Mouse (Mus musculus): ENCODE data around the gene Scarf1.
A peak's percentile ranks its signal among the peaks of the same experiment; 100 is the strongest.

Gene Scarf1

DNA sequence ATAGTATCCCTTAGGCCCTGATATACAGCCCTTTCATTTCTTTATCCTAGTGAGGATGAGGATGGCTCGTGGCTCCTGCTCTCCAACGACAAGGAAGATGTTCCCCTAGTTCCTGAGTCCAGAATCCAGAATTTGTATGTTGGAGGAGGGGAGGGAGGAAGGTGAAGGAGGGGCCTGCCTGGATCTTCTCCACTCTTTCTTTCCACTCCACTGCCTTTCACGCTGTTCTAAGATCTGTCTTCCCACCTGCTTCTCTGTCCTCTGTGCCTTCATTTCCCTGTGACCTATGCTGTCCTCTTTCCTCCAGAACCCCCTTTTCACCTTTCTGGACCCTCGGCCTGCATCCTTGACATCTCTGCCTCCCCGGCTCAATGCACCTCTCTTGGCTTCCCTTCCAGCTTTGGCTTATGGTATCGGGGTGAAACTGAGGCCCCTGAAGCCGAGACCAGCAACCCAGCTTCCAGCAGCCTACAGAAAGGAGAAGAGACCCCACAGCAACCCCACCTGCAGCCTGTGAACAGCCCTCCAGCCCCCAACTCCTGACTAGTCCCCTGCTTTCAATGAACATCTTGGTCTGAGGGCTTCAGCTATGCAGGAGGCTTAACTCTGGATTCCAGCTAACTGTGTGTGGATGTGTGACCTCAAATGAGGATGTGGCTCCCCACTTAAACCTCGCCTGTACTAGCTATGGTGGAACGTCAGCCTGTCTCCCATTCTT lies 880 bp upstream of the Scarf1 start:
- no peak for DNase-seq (ENCODE audit: low read depth)

DNA sequence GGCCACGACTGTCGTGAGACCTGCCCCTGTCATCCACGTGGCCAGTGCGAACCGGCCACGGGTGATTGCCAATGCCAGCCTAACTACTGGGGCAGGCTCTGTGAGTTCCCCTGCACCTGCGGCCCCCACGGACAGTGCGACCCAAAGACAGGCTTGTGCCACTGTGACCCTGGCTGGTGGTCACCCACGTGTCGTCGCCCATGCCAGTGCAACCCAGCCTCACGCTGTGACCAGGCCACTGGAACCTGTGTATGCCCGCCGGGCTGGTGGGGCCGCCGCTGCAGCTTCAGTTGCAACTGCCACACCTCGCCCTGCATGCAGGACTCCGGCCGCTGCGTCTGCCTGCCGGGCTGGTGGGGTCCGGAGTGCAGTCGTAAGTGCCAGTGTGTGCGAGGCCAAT lies 1.8 kb downstream of the Scarf1 start:
- DNase-seq (ENCODE audit: low read depth), result no peak

DNA sequence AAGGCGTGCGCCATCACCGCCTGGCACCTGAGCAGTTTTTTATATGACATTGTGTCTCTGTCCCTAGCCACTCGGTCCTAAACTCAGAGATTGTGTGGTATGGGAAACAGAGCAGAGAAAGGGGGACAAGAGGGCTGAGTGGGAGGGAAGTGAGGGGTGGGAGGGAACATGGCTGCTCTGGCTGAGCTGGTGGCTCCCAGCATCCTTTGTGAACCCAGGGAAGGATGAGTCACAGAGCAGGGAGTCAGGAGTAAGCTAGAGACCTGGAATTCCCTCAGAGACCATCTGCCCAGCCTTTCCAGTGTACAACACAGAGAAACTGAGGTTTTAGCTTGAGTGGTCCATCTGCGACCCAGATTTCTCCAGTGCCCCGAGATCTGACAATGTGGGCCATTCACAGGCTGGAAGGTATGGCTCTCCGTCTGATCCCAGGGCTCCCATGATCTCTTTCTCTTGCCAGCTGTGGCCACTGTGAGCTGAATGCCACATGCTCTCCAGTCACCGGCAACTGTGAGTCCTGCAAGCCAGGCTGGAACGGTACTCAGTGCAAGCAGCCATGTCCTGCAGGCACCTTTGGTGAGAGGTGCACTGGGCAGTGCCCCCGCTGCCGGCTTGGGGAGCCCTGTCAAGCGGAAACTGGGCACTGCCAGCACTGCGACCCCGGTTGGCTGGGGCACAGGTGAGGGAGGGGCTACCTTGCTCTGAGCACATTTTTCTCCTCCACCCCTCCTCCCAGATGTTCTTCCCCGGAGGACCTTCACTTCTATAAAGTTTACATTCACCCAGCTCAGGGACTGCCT lies 6.7 kb downstream of the Scarf1 start:
- peak; percentile 25 for DNase-seq (ENCODE audit: low read depth)

DNA sequence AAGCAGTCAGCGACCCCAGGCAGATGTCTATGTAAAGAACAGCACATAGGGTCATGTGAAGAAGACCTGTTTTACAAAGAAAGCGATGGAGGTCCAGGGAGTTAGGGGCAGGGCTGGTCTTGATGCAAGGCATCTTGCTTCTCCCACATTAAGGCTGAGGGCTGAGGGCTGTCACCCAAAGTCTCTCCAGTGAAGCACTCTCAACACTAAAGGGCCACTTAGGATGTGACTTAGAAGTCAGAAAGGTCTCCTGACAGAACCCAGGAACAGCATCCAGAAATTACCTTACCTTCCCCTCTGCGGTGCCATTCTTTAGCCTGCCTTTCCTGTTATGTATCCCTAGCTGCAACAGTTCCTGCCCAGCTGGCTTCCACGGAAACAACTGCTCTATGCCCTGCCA lies 8.3 kb downstream of the Scarf1 start:
- no peak for DNase-seq (ENCODE audit: low read depth)

DNA sequence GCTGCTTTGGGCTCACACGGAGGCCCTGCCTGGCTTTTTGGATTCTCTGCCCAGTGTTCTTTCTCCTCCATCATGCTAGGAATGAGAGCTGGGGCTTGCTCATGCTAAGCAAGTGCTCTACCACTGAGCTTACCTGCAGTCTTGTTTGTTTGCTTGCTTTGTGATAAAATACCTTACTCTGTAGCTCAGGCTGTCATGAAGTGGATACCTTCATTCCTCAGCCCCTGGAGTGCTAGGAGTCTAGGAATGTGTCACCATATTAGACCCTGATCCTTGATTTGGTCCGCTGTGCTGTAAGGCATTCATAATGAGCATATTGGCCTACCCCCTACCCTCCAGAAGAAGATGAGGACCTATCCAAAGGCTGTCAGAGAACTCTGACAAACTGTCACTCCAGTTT lies 9.5 kb downstream of the Scarf1 start:
- no peak for DNase-seq (ENCODE audit: low read depth)

DNA sequence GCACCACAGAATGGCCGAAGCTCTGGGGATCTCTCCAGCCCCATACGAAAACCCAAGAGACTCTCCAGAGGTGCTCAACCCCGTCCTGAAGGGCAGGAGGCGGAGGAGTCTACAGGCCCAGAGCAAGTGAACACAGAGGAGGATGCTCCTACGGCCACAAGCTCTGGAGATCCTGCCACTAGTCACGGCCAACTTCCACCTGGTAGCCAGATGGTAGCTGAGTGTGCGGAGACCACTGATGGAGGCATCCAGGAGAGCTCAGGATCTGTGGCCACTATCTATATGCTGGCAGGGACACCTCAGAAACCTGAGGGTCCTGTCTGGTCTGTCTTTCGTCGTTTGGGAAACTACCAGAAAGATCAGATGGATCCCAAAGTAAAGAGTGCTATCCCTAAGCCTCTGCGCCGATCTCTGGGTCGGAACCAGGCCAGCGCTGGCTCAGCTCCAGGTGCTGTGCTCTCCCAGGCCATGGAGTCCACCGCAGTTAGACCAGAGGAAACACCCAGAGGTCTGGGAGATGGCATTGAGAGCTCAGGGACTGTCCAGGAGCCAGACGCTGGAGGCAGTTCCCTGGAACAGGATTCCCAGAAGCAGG lies 12.3 kb downstream of the Scarf1 start:
- DNase-seq (ENCODE audit: low read depth), result no peak

DNA sequence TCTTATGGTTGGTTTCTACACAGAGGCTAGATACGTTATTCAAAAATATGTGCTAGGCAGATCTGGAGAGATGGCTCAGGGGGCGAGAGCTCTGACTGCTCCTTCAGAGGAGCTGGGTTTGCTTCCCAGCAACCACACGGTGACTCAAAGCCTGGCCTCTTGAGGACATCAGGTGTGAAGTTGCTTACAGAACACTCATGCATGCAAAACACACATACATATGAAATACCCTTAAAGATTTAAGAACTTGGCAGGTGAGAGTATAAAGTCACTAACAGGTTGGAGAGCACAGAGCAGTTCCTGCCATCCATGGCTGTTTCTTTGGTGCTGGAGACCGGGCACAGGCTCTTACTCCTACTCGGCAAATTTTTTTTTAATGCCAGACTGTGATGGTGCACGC lies 13.6 kb downstream of the Scarf1 start:
- no peak for DNase-seq (ENCODE audit: low read depth)

DNA sequence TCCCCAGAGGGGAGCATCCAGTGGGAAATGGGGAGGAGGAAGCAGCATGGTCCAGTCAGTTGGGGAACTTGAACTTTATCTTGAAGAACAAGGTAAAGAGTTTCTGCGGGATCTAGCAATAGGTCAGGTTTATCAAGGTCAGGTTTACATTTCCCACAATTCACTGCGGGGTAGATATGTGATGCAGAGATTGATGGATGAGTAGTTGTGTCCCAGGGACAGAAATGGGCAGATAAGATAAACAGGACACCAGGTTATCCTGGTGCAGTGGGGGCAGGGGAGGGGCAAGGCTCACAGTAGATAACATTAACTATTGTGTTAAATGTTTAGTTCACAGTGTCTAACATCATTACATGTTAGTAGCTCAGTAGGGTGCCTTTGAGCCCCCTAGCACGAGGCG lies 16.4 kb downstream of the Scarf1 start:
- DNase-seq (ENCODE audit: low read depth), result no peak

DNA sequence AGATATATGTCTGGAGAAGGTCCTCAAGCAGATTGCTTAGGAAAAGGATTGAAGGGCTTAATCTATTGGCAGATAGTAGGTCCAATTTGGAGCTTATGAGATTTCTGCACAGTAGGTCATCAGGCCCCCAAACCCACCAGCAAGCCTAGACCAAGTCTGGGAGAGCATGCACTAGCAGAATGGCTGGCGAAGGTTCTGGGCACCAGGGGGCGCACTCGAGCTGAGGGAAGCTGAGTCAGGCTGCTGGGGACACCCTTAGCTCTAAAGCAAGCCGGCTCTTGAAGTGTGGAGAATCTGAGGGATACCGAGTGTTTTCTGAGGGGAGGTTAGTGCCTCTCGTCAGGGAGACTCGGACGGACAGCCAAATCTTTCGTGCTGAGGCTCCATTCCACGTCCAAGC lies 17.0 kb downstream of the Scarf1 start:
- DNase-seq (ENCODE audit: low read depth), result peak; percentile 93

DNA sequence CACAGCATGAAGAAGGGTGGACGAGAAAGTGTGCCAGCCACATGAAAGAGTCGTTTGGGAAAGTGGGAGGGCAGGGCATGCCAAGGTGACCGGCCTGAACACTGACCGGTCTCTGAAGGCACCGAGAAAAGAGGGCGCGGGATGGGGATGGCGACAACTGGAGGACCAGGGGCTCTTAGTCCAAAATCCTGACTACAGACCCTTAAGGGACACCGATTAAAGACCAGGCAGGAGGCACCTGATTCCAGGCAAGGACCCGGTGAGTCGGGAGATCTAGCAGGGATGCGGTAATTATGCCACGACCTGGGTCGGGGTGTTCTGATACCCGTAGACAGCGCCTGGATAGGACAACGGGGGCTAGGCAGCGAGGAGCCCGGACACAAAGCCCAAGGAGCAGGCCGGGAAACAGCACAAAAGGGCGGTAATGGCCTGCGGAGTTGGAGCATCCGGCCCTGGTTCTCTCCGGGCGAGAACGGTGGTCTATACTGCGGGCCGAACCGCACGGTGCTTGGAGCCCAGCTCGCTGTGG lies 17.6 kb downstream of the Scarf1 start:
- DNase-seq (ENCODE audit: low read depth), result no peak

DNA sequence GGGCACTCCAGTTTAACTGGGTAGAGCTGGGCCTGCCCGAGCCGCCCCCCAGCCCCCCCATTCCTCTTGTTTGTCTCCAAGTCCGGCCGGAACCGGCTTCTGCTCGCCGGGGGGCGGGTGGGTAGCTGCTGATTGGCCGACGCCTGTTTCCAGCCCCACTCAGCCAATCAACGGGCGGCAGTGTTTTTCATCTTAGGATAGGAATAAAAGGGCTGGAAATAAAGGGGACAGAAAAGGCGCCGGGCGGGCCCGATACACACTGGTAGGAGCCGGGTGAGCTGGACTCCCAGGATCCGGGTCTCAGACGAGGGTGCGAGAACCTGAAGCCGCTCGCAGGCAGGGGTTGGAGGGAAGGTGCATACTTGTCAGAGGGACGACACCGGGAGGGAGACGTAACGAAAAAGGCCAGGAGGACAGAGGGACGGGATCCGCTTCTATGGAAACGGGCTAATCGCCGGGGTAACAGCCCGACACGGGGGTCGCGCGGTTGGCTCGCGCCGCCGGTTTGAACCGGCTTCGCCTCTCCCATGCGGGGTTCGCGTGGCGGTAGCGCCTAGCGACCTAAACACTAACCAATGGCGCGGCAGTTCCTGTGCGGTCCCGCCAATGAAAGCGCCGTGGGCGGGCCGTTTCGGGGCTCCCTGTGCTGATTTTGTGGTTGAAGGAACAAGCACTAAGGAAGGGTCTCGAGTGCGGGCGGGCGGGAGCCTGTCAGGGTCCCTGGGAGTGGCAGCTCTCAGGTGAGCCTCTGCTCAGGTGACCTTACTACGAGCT lies 18.3 kb downstream of the Scarf1 start, which contains the start of gene Slc43a2:
TSS of gene Slc43a2 (plus strand) at position 226 of the 774 bp plus-strand sequence.
- peak; percentile 94 for DNase-seq (ENCODE audit: low read depth)

DNA sequence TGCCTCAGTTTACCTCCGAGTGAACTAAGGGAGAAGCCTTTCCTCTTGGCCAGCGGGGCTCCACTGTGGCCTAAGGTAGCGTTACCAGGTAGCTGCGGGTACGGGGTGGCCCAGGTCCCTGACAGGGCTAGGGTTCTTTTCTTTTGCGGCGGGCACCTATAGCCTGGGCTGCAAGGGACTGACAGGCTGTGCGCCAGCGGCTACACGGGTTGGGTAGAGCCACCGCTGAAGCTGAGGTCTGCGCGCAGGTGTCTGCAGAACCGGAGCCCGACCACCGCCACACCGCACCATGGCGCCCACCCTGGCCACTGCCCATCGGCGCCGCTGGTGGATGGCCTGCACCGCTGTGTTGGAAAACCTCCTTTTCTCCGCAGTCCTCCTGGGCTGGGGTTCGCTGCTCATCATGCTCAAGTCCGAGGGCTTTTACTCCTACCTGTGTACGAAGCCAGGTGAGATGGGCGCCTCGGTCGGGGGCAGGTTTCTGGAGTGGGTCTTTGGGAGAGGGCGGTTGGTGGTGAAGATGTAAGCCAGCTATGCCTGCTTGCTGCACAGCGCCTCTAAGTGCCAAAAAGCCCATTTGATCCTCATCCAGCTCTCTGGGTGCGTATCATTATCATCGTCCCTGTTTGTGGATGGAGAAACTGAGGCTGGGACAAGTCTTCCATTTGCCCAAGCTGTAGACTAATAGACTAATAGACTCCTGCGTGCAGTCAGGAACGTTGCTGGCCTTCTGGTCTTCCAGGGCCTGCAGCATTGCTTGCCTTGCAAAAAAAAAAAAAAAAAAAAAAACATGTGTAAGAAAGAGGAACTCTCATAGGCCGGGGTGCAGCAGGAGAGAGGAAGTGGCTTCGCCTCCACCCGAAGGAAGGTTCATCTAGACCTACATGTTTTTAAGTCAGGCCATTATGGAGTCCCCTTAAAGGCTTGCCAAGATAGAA lies 19.3 kb downstream of the Scarf1 start:
- no peak for DNase-seq (ENCODE audit: low read depth)

DNA sequence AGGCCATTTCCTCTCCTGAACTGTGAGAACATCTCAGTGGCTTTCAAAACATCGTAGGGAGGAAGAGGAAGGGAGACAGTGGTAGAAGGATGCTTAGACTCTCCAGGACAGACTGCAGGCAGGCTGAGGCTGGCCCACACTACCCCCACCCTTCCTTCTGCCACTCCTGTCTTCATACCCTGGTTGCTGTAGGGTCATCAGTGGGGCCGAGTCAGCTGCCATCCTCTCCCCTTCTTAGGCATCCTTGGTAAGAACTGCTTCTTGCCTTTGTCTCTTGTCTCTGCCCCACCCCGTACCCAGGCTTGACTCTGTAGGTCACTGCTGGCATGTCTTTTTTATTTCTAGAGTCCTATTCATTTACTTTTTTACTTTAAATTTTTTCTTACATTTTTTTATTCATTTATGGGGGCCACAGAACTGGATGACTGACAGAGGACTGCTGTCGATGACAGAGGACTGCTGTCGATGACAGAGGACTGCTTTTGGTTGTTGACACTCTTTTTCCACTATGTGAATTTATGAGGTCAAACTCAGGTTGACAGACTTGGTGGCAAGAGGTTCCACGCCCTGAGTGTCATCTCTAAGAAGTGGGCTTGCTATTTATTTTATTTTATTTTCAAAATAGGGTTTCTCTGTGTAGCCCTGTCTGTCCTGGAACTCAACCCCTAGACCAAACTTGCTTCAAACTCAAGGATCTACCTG lies 20.1 kb downstream of the Scarf1 start:
- no peak for DNase-seq (ENCODE audit: low read depth)

DNA sequence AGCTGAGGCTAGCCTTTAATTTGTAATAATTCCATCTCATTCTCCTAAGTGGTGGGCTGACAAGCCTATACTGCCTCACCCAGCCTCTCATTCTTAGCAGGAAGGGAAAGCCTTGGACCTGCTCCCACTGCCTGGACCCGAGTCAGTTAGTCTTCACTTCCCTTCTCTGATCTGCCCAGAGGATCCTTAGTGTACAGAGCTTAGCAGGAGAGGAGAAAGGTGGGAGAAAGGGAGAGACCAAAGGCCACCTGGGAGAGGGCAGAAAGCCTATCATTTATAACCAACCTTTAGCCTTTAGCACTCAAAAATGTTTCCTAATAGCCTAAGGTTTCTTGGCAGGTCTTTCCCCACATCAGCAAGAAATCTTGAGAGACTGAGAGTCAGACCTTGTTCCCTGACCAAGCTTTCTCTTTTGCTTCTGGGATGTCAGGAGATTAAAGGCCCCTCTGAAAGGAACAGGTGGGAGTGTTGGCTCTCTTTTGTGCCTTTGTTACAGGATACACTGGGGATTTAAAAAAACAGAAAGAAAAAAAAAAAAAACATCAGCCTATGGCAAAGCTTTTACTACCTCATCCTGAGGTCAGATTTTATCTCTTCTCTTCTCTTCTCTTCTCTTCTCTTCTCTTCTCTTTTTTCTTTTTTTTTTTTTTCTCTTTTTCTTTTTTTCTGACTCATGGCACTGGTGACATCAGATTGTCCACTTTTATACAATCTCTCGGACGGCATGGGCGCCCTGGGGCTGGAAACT lies 21.1 kb downstream of the Scarf1 start:
- DNase-seq (ENCODE audit: low read depth), result no peak

DNA sequence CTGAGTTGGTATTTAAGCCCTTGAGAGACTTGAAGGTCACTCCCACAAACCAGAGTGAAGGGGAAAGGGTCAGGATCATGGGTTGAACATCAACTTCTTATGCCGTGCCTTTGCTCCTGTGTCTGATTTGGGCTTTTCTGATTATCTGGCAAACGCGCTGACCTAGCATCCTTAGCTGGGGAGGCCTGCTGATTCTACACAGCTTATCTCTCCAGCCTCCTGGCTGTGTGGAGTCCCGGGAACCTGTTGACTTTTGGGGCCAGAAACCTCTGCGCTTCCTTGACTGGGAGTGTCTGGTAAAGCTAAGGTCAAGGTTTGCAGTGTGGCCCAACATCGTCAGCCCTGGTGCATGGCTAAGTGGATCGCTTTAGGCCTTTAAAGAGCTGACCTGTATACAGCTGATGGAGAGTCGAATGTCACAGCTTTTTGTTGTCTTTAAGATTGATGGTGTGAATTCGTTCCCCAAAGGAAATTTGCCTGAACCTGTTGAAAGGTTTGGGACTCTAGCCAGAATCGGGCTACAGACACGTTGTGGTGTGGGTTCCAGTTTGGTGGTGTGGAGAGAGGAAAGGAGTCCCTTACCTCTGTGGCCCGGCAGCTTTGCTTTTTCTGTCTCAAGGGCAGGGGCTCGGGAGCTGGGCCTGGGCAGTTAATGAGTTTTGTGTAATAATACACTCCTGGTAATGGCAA lies 21.9 kb downstream of the Scarf1 start:
- no peak for DNase-seq (ENCODE audit: low read depth)

DNA sequence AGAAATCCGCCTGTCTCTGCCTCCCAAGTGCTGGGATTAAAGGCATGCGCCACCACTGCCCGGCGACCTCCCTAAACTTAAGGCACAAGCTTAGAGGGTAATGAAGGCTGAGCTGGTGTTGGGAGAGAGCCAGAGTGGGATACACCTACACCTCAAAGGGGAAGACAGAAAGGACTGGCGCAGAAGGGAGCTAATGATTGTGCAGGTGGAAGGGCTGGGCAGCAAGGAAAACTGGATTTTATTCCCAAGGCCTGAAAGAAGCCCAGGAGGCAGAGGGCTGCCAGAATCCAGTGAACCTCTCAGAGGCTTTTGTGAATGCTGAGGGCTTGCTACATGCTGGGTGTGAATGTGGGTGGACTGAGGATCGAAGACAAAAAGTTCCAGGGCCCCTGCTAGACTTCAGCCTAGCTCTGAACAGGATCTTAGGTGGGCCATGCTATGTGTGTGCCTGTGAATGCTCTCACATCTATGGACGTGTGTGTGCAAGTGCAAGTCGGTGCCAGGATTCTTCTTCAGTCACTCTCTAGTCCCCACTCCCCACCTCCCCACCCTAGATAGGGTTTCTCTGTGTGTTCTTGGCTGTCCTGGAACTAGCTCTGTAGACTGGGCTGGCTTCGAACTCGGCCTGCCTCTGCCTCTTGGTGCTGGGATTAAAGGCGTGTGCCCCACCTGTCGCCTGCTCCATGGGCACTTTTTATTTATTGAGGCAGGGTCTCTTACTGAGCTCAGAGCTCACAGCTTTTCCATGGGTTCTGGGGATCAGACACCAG lies 23.1 kb downstream of the Scarf1 start:
- no peak for DNase-seq (ENCODE audit: low read depth)

DNA sequence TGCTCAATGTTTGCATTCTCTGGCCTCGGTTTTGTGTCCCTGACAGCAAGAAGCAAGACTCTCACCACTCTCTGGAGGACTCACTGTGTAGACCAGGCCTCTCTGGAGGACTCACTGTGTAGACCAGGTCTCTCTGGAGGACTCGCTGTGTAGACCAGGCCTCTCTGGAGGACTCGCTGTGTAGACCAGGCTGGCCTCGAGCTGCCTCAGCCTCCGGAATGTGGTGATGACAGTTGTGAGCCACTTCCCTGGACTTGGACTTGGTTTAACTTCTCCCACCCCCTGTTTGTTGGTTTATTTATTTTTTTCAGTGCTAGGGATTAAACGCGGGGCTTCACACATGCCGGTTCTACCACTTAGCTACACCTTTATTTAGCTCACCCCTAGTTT lies 23.7 kb downstream of the Scarf1 start:
- DNase-seq (ENCODE audit: low read depth), result no peak

DNA sequence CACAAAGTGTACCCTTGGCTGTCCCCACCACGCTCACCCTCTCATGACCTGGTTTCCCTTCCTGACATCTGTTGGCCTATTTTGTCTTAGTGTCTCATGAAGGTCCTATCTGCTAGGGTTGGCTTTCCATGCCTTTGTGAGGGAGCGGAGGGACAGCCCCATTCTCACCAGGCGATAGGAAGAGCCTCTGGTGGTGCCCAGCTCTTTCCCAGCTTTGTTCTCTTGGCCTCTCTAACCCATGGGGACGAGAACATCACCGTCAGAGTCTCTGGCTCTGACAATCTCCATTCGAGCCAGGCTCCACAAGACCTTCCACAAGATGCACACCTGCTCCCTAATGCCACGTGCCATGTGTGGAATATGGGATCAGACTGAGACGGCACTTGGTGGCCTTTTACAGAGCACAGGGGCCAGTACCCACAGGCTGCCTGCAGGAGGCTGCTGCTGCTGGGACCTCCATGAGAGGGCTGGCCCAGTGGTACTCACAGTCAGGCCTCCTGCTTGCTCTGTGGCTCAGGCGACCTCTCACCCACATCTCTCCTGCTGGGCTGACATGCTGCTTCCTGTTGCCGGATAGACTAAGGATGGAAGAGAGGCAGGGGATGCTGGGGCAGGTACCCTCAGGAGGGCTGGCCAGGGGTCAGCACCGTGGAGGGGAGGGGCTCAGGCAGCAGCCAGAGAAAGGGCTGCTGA lies 24.3 kb downstream of the Scarf1 start:
- DNase-seq (ENCODE audit: low read depth), result no peak
